Mouse (Mus musculus) adrenal gland, adult 2 months (tissue): Measurements from ENCODE around the gene Mrpl51. TPM values are rescaled to one million over a fixed set of nuclear protein-coding genes. Genes with fewer than 3 reads are reported as not detected.
"Not testable (repeated sequence)": the region's sequence is repeated elsewhere in the genome, so short reads cannot be mapped to it uniquely, and the experiment has no call there.

ENCODE experiments used
- DNase-seq: peaks from one replicate; pipeline ENCODE4 v3.0.0; 2021
- polyA plus RNA-seq: library from polyadenylated mRNA; depleted of rRNA; stranded (reverse); fragments of >200 nt; gene quantifications from 2 replicates; pipeline ENCODE4 v1.2.3, GENCODE M21; 2012
- total RNA-seq, 2 experiments: library from RNA; stranded (reverse); gene quantifications; 2 replicates each; pipeline ENCODE4 v1.2.3; 2021

Mrpl51 gene
- total and polyA plus RNA-seq, 3 experiments = 45.1 to 208 (median 162) TPM

- no peak for DNase-seq
These were observed 31.6 kb upstream of the Mrpl51 start for GRCm38 (mm10) chr6:125159773-125160557.

- no peak for DNase-seq
These were observed 31.1 kb upstream of the Mrpl51 start for GRCm38 (mm10) chr6:125160558-125160853.

GRCm38 (mm10) chr6:125160854-125161760 is 30.5 kb upstream of the Mrpl51 start:
- DNase-seq = peak; percentile 87

GRCm38 (mm10) chr6:125161971-125162370 is 29.6 kb upstream of the Mrpl51 start:
- peak; percentile 76 for DNase-seq

- DNase-seq = not testable (repeated sequence)
These were observed 28.8 kb upstream of the Mrpl51 start for GRCm38 (mm10) chr6:125162615-125163305.

- peak; percentile 70 for DNase-seq
These were observed 27.6 kb upstream of the Mrpl51 start for GRCm38 (mm10) chr6:125163801-125164657.

GRCm38 (mm10) chr6:125164672-125165327 is 26.8 kb upstream of the Mrpl51 start:
- DNase-seq = peak; percentile 77

- DNase-seq = peak; percentile 97
These were observed 26.2 kb upstream of the Mrpl51 start for GRCm38 (mm10) chr6:125165328-125165891.

- DNase-seq = peak; percentile 94
These were observed 25.4 kb upstream of the Mrpl51 start, which contains the start of gene Gapdh for GRCm38 (mm10) chr6:125166051-125166751. Gene Gapdh, minus strand, starts transcription at chr6:125166467.

- peak; percentile 75 for DNase-seq
These were observed 24.5 kb upstream of the Mrpl51 start for GRCm38 (mm10) chr6:125166861-125167650.

GRCm38 (mm10) chr6:125168086-125168485 is 23.5 kb upstream of the Mrpl51 start:
- no peak for DNase-seq

- no peak for DNase-seq
These were observed 21.4 kb upstream of the Mrpl51 start for GRCm38 (mm10) chr6:125170194-125170593.

- DNase-seq = no peak
These were observed 19.1 kb upstream of the Mrpl51 start for GRCm38 (mm10) chr6:125172474-125172873.

- DNase-seq = peak; percentile 85
These were observed 18.3 kb upstream of the Mrpl51 start for GRCm38 (mm10) chr6:125173256-125173655.

- DNase-seq = no peak
These were observed 16.1 kb upstream of the Mrpl51 start for GRCm38 (mm10) chr6:125175469-125175868.

GRCm38 (mm10) chr6:125179601-125180000 is 12.0 kb upstream of the Mrpl51 start:
- DNase-seq = peak; percentile 71

GRCm38 (mm10) chr6:125182133-125182532 is 9.5 kb upstream of the Mrpl51 start:
- DNase-seq = no peak

- DNase-seq = no peak
These were observed 5.4 kb upstream of the Mrpl51 start for GRCm38 (mm10) chr6:125186203-125186602.

- no peak for DNase-seq
These were observed 785 bp upstream of the Mrpl51 start for GRCm38 (mm10) chr6:125190816-125191215.
